Mouse (Mus musculus) brown adipose tissue, adult 24 weeks (tissue): ENCODE measurements around the gene Cemip2. TPM values are rescaled to one million over a fixed set of nuclear protein-coding genes. Genes with fewer than 3 reads are reported as not detected.
A peak's percentile ranks its signal among the peaks of the same experiment; 100 is the strongest.

Source experiments
- H3K27ac ChIP-seq: fragments of 200-500 bp; replicated peaks from 2 replicates; pipeline ENCODE4 v1.5.1; 2012; ENCODE audit warnings: low read depth, mild to moderate bottlenecking, low read length
- H3K4me1 ChIP-seq: fragments of 200-500 bp; 2 replicates; pipeline ENCODE4 v1.6.1; 2012; ENCODE audit warnings: low read length, mixed read lengths; ENCODE audit not compliant: control insufficient read depth, insufficient read depth, insufficient read length
- H3K4me3 ChIP-seq: fragments of 200-500 bp; 2 replicates; pipeline ENCODE4 v1.5.1; 2012; ENCODE audit warnings: low read depth, mild to moderate bottlenecking, low read length, moderate library complexity; ENCODE audit not compliant: insufficient read depth
- polyA plus RNA-seq: library from polyadenylated mRNA; stranded (reverse); fragments of >200 nt; gene quantifications from 2 replicates; pipeline ENCODE4 v1.2.4, GENCODE M21; 2012; ENCODE audit not compliant: missing spikeins, insufficient read depth, insufficient read length

Gene Cemip2
- polyA plus RNA-seq = 2.3 and 2.4 TPM in 2 replicates

- Histone ChIP-seq H3K4me1 (peaks cover 9% of the 10 kb centered on the region; the same call in 1 of the 2 replicates), H3K27ac (peak within 1 kb of the TSS; percentile 79), H3K4me3 (peak within 1 kb of the TSS; percentile 78)
Measured at GRCm38 (mm10) chr19:21778147-21778917, at the start of gene Cemip2. Gene Cemip2, plus strand, starts transcription at chr19:21778342.

GRCm38 (mm10) chr19:21728342-21728741 is 49.8 kb upstream of the Cemip2 start:
- Histone ChIP-seq H3K4me3 (no peak overlapping the region), H3K27ac (no peak overlapping the region), H3K4me1 (no peaks in the 10 kb centered on the region)

GRCm38 (mm10) chr19:21731887-21732286 is 46.3 kb upstream of the Cemip2 start:
- H3K27ac ChIP-seq = no peak overlapping the region
- H3K4me3 ChIP-seq = no peak overlapping the region
- no peaks in the 10 kb centered on the region for H3K4me1 ChIP-seq

- H3K27ac ChIP-seq = no peak overlapping the region
- H3K4me3 ChIP-seq = no peak overlapping the region
- no peaks in the 10 kb centered on the region for H3K4me1 ChIP-seq
Measured at GRCm38 (mm10) chr19:21733176-21733575, 45.0 kb upstream of the Cemip2 start.

GRCm38 (mm10) chr19:21734112-21734511 is 44.0 kb upstream of the Cemip2 start:
- Histone ChIP-seq H3K4me3 (no peak overlapping the region), H3K27ac (no peak overlapping the region), H3K4me1 (0 out of 2 replicates have a peak, but pooled peaks cover 2% of the 10 kb centered on the region)

- Histone ChIP-seq H3K4me3 (peak overlapping the region; percentile 40), H3K27ac (peak overlapping the region; percentile 77), H3K4me1 (0 out of 2 replicates have a peak, but pooled peaks cover 2% of the 10 kb centered on the region)
Measured at GRCm38 (mm10) chr19:21737446-21737845, 40.7 kb upstream of the Cemip2 start.

- Histone ChIP-seq H3K27ac (peak overlapping the region; percentile 77), H3K4me3 (peak overlapping the region; percentile 38), H3K4me1 (0 out of 2 replicates have a peak, but pooled peaks cover 2% of the 10 kb centered on the region)
Measured at GRCm38 (mm10) chr19:21737881-21738590, 40.1 kb upstream of the Cemip2 start.

GRCm38 (mm10) chr19:21738591-21739280 is 39.4 kb upstream of the Cemip2 start:
- Histone ChIP-seq H3K4me1 (0 out of 2 replicates have a peak, but pooled peaks cover 2% of the 10 kb centered on the region), H3K4me3 (no peak overlapping the region), H3K27ac (peak overlapping the region; percentile 77)

- Histone ChIP-seq H3K4me3 (no peak overlapping the region), H3K27ac (no peak overlapping the region)
Measured at GRCm38 (mm10) chr19:21742138-21742537, 36.0 kb upstream of the Cemip2 start.

GRCm38 (mm10) chr19:21745586-21745985 is 32.6 kb upstream of the Cemip2 start:
- no peaks in the 10 kb centered on the region for H3K4me1 ChIP-seq
- H3K27ac ChIP-seq = no peak overlapping the region
- H3K4me3 ChIP-seq = no peak overlapping the region

More at GRCm38 (mm10) chr19:21742138-21742537, 36.0 kb upstream of the Cemip2 start:
- 0 out of 2 replicates have a peak, but pooled peaks cover 2% of the 10 kb centered on the region for H3K4me1 ChIP-seq

GRCm38 (mm10) chr19:21747356-21747755 is 30.8 kb upstream of the Cemip2 start:
- Histone ChIP-seq H3K4me1 (no peaks in the 10 kb centered on the region), H3K4me3 (no peak overlapping the region), H3K27ac (no peak overlapping the region)

GRCm38 (mm10) chr19:21750154-21750553 is 28.0 kb upstream of the Cemip2 start:
- Histone ChIP-seq H3K27ac (no peak overlapping the region), H3K4me1 (no peaks in the 10 kb centered on the region), H3K4me3 (no peak overlapping the region)

GRCm38 (mm10) chr19:21761676-21762075 is 16.5 kb upstream of the Cemip2 start:
- H3K4me3 ChIP-seq = no peak overlapping the region
- H3K27ac ChIP-seq = no peak overlapping the region

GRCm38 (mm10) chr19:21764013-21764412 is 14.1 kb upstream of the Cemip2 start:
- H3K27ac ChIP-seq = no peak overlapping the region
- H3K4me3 ChIP-seq = no peak overlapping the region
- no peaks in the 10 kb centered on the region for H3K4me1 ChIP-seq

More at GRCm38 (mm10) chr19:21761676-21762075, 16.5 kb upstream of the Cemip2 start:
- no peaks in the 10 kb centered on the region for H3K4me1 ChIP-seq

GRCm38 (mm10) chr19:21764738-21765137 is 13.4 kb upstream of the Cemip2 start:
- Histone ChIP-seq H3K27ac (no peak overlapping the region), H3K4me1 (no peaks in the 10 kb centered on the region), H3K4me3 (no peak overlapping the region)
